Mouse (Mus musculus) cortical plate, adult 2 months (tissue): Measurements from ENCODE around the gene Mta1. TPM values are rescaled to one million over a fixed set of nuclear protein-coding genes. Genes with fewer than 3 reads are reported as not detected.

Experiments used
- H3K27ac ChIP-seq: fragments of 200-500 bp; 2 replicates; pipeline ENCODE4 v1.5.1; 2012; ENCODE audit warnings: low read length, control low read depth, inconsistent platforms; ENCODE audit not compliant: insufficient read depth
- H3K4me1 ChIP-seq: fragments of 200-500 bp; 2 replicates; pipeline ENCODE4 v1.6.1; 2011; ENCODE audit warnings: low read length; ENCODE audit not compliant: control insufficient read depth, insufficient read depth
- H3K4me3 ChIP-seq: fragments of 200-500 bp; 2 replicates; pipeline ENCODE4 v1.5.1; 2011; ENCODE audit warnings: mild to moderate bottlenecking, low read length, control low read depth; ENCODE audit not compliant: insufficient read depth
- CTCF ChIP-seq: fragments of 200-500 bp; IDR thresholded peaks from 2 replicates; pipeline ENCODE4 v1.5.1; 2011; ENCODE audit warnings: mild to moderate bottlenecking, control low read depth, low read length; ENCODE audit not compliant: insufficient read depth; ENCODE audit errors: extremely low read depth
- POLR2A ChIP-seq: fragments of 200-500 bp; IDR thresholded peaks from 2 replicates; pipeline ENCODE4 v1.6.1; 2011; ENCODE audit warnings: mild to moderate bottlenecking, low read length, control low read depth; ENCODE audit not compliant: insufficient read depth; ENCODE audit errors: extremely low read depth
- polyA plus RNA-seq: library from polyadenylated mRNA; depleted of rRNA; stranded (reverse); fragments of >200 nt; gene quantifications from 2 replicates; pipeline ENCODE4 v1.2.3, GENCODE M21; 2012

Gene Mta1
- polyA plus RNA-seq, 1 experiment: 68.7 TPM

- Histone ChIP-seq H3K27ac (no peak overlapping the region), H3K4me1 (no peaks in the 10 kb centered on the region), H3K4me3 (no peak overlapping the region)
- TF ChIP-seq CTCF: no peak
- no peak for TF ChIP-seq POLR2A
Observed at GRCm38 (mm10) chr12:113089107-113089506, 9.0 kb upstream of the Mta1 start.

- Histone ChIP-seq H3K4me3 (no peak overlapping the region), H3K27ac (no peak overlapping the region), H3K4me1 (no peaks in the 10 kb centered on the region)
- no peak for TF ChIP-seq POLR2A
- no peak for TF ChIP-seq CTCF
Observed at GRCm38 (mm10) chr12:113090053-113090452, 8.0 kb upstream of the Mta1 start.

- no peak for TF ChIP-seq CTCF
- TF ChIP-seq POLR2A: no peak
- H3K4me1 ChIP-seq: peaks cover 9% of the 10 kb centered on the region
- no peak overlapping the region for H3K27ac ChIP-seq
- peak overlapping the region; percentile 93; the same call in 1 of the 2 replicates for H3K4me3 ChIP-seq
Observed at GRCm38 (mm10) chr12:113097040-113097439, 1.0 kb upstream of the Mta1 start.

- Histone ChIP-seq H3K4me3 (peak overlapping the region; percentile 93), H3K27ac (peak overlapping the region; percentile 41; the same call in 1 of the 2 replicates), H3K4me1 (peaks cover 12% of the 10 kb centered on the region)
- TF ChIP-seq CTCF (no peak), POLR2A (no peak)
Observed at GRCm38 (mm10) chr12:113098530-113099151, 563 bp downstream of the Mta1 start.

GRCm38 (mm10) chr12:113099470-113100237 lies 1.6 kb downstream of the Mta1 start:
- Histone ChIP-seq H3K27ac (peak overlapping the region; percentile 19; the same call in 1 of the 2 replicates), H3K4me1 (peaks cover 12% of the 10 kb centered on the region), H3K4me3 (peak overlapping the region; percentile 93)
- TF ChIP-seq POLR2A (no peak), CTCF (no peak)

- H3K4me3 ChIP-seq: no peak overlapping the region
- no peak overlapping the region for H3K27ac ChIP-seq
- peaks cover 12% of the 10 kb centered on the region for H3K4me1 ChIP-seq
- TF ChIP-seq CTCF (no peak), POLR2A (no peak)
Observed at GRCm38 (mm10) chr12:113100448-113101076, 2.5 kb downstream of the Mta1 start.

- H3K4me1 ChIP-seq: peaks cover 12% of the 10 kb centered on the region
- no peak for TF ChIP-seq POLR2A
- TF ChIP-seq CTCF: no peak
- H3K27ac ChIP-seq: no peak overlapping the region; the same call in 1 of the 2 replicates
- no peak overlapping the region for H3K4me3 ChIP-seq
Observed at GRCm38 (mm10) chr12:113101251-113101960, 3.3 kb downstream of the Mta1 start.

- Histone ChIP-seq H3K4me3 (no peak overlapping the region), H3K27ac (no peak overlapping the region), H3K4me1 (peaks cover 15% of the 10 kb centered on the region)
- TF ChIP-seq POLR2A (no peak), CTCF (peak; percentile 61)
Observed at GRCm38 (mm10) chr12:113102461-113102860, 4.4 kb downstream of the Mta1 start.

- no peak overlapping the region for H3K4me3 ChIP-seq
- TF ChIP-seq CTCF (peak; percentile 24; the same call in 1 of the 2 replicates), POLR2A (no peak)
- no peak overlapping the region for H3K27ac ChIP-seq
- peaks cover 20% of the 10 kb centered on the region for H3K4me1 ChIP-seq
Observed at GRCm38 (mm10) chr12:113103846-113104451, 5.9 kb downstream of the Mta1 start.
